Mouse (Mus musculus) liver, embryonic 12.5 days (tissue): ENCODE results near the gene Boc. TPM values are rescaled to one million over a fixed set of nuclear protein-coding genes. Genes with fewer than 3 reads are reported as not detected.

Experiments used
- ATAC-seq: fragments of 200-750 bp; cut with Nextera tagmentation; 2 replicates; pipeline ENCODE4 v1.8.0; 2017; ENCODE audit warnings: moderate number of reproducible peaks, mild to moderate bottlenecking, moderate library complexity
- H3K27ac ChIP-seq: fragments of 300-500 bp; sonication (generic); 2 replicates; pipeline ENCODE4 v1.5.1; 2016; ENCODE audit warnings: mild to moderate bottlenecking
- H3K27me3 ChIP-seq: fragments of 300-500 bp; sonication (generic); replicated peaks from 2 replicates; pipeline ENCODE4 v1.6.1; 2016; ENCODE audit warnings: mild to moderate bottlenecking, moderate library complexity
- H3K36me3 ChIP-seq: fragments of 300-500 bp; sonication (generic); 2 replicates; pipeline ENCODE4 v1.6.1; 2016; ENCODE audit warnings: mild to moderate bottlenecking, moderate library complexity
- H3K4me1 ChIP-seq: fragments of 300-500 bp; sonication (generic); 2 replicates; pipeline ENCODE4 v1.6.1; 2016
- H3K4me2 ChIP-seq: fragments of 300-500 bp; sonication (generic); 2 replicates; pipeline ENCODE4 v1.6.1; 2016; ENCODE audit warnings: mild to moderate bottlenecking, moderate library complexity
- H3K4me3 ChIP-seq: fragments of 300-500 bp; sonication (generic); 2 replicates; pipeline ENCODE4 v1.5.1; 2016; ENCODE audit warnings: mild to moderate bottlenecking, moderate library complexity
- H3K9ac ChIP-seq: fragments of 300-500 bp; sonication (generic); 2 replicates; pipeline ENCODE4 v1.6.1; 2016; ENCODE audit warnings: mild to moderate bottlenecking, moderate library complexity
- H3K9me3 ChIP-seq: fragments of 300-500 bp; sonication (generic); replicated peaks from 2 replicates; pipeline ENCODE4 v1.6.1; 2016; ENCODE audit warnings: mild to moderate bottlenecking, moderate library complexity
- WGBS: fragments of 180-500 bp; shearing (Covaris S2); methylation state at CpG from one replicate; pipeline ENCODE4 v1.1.7; 2016; ENCODE audit not compliant: insufficient replicate concordance; 5-methylcytosine and 5-hydroxymethylcytosine counted together
- polyA plus RNA-seq: library from polyadenylated mRNA; unstranded; fragments of >200 nt; fragmentation: Nextera tagmentation; extraction: Ambion mirVana; gene quantifications from 2 replicates; pipeline ENCODE4 v1.2.1, GENCODE M21; 2016

Gene Boc
- polyA plus RNA-seq, 1 experiment from 2014 or later = 1.1 TPM

GRCm38 (mm10) chr16:44551491-44551890, 7.2 kb downstream of the Boc start:
- 52% methylated on average over 5 of the region's 5 CpGs for WGBS
- H3K4me2 ChIP-seq = no peak overlapping the region

GRCm38 (mm10) chr16:44550843-44551242, 7.9 kb downstream of the Boc start:
- Histone ChIP-seq H3K27ac (no peak overlapping the region), H3K9me3 (no peaks in the 10 kb centered on the region), H3K4me2 (no peak overlapping the region), H3K4me3 (no peak overlapping the region), H3K9ac (no peak overlapping the region), H3K27me3 (peaks cover 4% of the 10 kb centered on the region), H3K36me3 (no peaks in the 10 kb centered on the region), H3K4me1 (no peaks in the 10 kb centered on the region)
- no peak for ATAC-seq
- WGBS = 18% methylated on average over 5 of the region's 5 CpGs

More at GRCm38 (mm10) chr16:44551491-44551890, 7.2 kb downstream of the Boc start:
- H3K27me3 ChIP-seq = peaks cover 10% of the 10 kb centered on the region
- no peaks in the 10 kb centered on the region for H3K9me3 ChIP-seq
- H3K27ac ChIP-seq = no peak overlapping the region
- no peaks in the 10 kb centered on the region for H3K36me3 ChIP-seq
- H3K4me3 ChIP-seq = no peak overlapping the region
- no peak overlapping the region for H3K9ac ChIP-seq
- no peaks in the 10 kb centered on the region for H3K4me1 ChIP-seq
- no peak for ATAC-seq

- 51% methylated on average over 7 of the region's 7 CpGs for WGBS
- no peaks in the 10 kb centered on the region for H3K36me3 ChIP-seq
- no peaks in the 10 kb centered on the region; the same call in 1 of the 2 replicates for H3K27me3 ChIP-seq
- no peak overlapping the region for H3K4me2 ChIP-seq
- H3K4me3 ChIP-seq = no peak overlapping the region
- no peak overlapping the region for H3K27ac ChIP-seq
- no peaks in the 10 kb centered on the region for H3K9me3 ChIP-seq
- no peaks in the 10 kb centered on the region for H3K4me1 ChIP-seq
- no peak overlapping the region for H3K9ac ChIP-seq
- ATAC-seq = no peak
These were observed 8.6 kb downstream of the Boc start for GRCm38 (mm10) chr16:44549867-44550679.

GRCm38 (mm10) chr16:44549381-44549780, 9.3 kb downstream of the Boc start:
- ATAC-seq = no peak
- no peaks in the 10 kb centered on the region for H3K36me3 ChIP-seq
- H3K4me2 ChIP-seq = no peak overlapping the region
- no peak overlapping the region for H3K27ac ChIP-seq
- 68% methylated on average over 6 of the region's 6 CpGs for WGBS
- H3K9ac ChIP-seq = no peak overlapping the region
- H3K4me1 ChIP-seq = no peaks in the 10 kb centered on the region
- H3K9me3 ChIP-seq = no peaks in the 10 kb centered on the region
- H3K27me3 ChIP-seq = no peaks in the 10 kb centered on the region; the same call in 1 of the 2 replicates
- no peak overlapping the region for H3K4me3 ChIP-seq

GRCm38 (mm10) chr16:44547976-44548375, 10.7 kb downstream of the Boc start:
- H3K9ac ChIP-seq = no peak overlapping the region
- ATAC-seq = no peak
- H3K27ac ChIP-seq = no peak overlapping the region
- H3K4me1 ChIP-seq = no peaks in the 10 kb centered on the region
- H3K4me3 ChIP-seq = no peak overlapping the region
- no peaks in the 10 kb centered on the region for H3K36me3 ChIP-seq
- 80% methylated on average over 1 of the region's 1 CpGs for WGBS
- H3K9me3 ChIP-seq = no peaks in the 10 kb centered on the region
- no peak overlapping the region for H3K4me2 ChIP-seq
- no peaks in the 10 kb centered on the region; the same call in 1 of the 2 replicates for H3K27me3 ChIP-seq

- no peak overlapping the region for H3K27ac ChIP-seq
- H3K9ac ChIP-seq = no peak overlapping the region
- no peak for ATAC-seq
- WGBS = 28% methylated on average over 8 of the region's 8 CpGs
- H3K27me3 ChIP-seq = no peaks in the 10 kb centered on the region
- H3K4me1 ChIP-seq = no peaks in the 10 kb centered on the region
- no peaks in the 10 kb centered on the region for H3K36me3 ChIP-seq
- H3K4me3 ChIP-seq = no peak overlapping the region
- no peak overlapping the region for H3K4me2 ChIP-seq
- H3K9me3 ChIP-seq = no peaks in the 10 kb centered on the region
These were observed 11.9 kb downstream of the Boc start for GRCm38 (mm10) chr16:44546831-44547230.

- H3K4me3 ChIP-seq = no peak overlapping the region
- ATAC-seq = no peak
- no peaks in the 10 kb centered on the region for H3K27me3 ChIP-seq
- no peaks in the 10 kb centered on the region for H3K9me3 ChIP-seq
- H3K4me1 ChIP-seq = no peaks in the 10 kb centered on the region
- no peak overlapping the region for H3K27ac ChIP-seq
- WGBS = 42% methylated on average over 2 of the region's 2 CpGs
- no peaks in the 10 kb centered on the region for H3K36me3 ChIP-seq
- H3K9ac ChIP-seq = no peak overlapping the region
- H3K4me2 ChIP-seq = no peak overlapping the region
These were observed 12.8 kb downstream of the Boc start for GRCm38 (mm10) chr16:44545939-44546338.

GRCm38 (mm10) chr16:44545153-44545552, 13.5 kb downstream of the Boc start:
- no peak overlapping the region for H3K9ac ChIP-seq
- ATAC-seq = no peak
- no peak overlapping the region for H3K27ac ChIP-seq
- H3K36me3 ChIP-seq = no peaks in the 10 kb centered on the region
- no peak overlapping the region for H3K4me3 ChIP-seq
- H3K4me2 ChIP-seq = no peak overlapping the region
- no peaks in the 10 kb centered on the region for H3K4me1 ChIP-seq
- 57% methylated on average over 7 of the region's 7 CpGs for WGBS
- H3K27me3 ChIP-seq = no peaks in the 10 kb centered on the region
- H3K9me3 ChIP-seq = no peaks in the 10 kb centered on the region

GRCm38 (mm10) chr16:44543098-44543497, 15.6 kb downstream of the Boc start:
- Histone ChIP-seq H3K4me2 (no peak overlapping the region), H3K27me3 (no peaks in the 10 kb centered on the region), H3K4me1 (no peaks in the 10 kb centered on the region), H3K27ac (no peak overlapping the region), H3K4me3 (no peak overlapping the region), H3K36me3 (no peaks in the 10 kb centered on the region), H3K9me3 (no peaks in the 10 kb centered on the region), H3K9ac (no peak overlapping the region)
- WGBS = 57% methylated on average over 3 of the region's 3 CpGs
- no peak for ATAC-seq

- no peak overlapping the region for H3K9ac ChIP-seq
- H3K27ac ChIP-seq = no peak overlapping the region
- no peaks in the 10 kb centered on the region for H3K36me3 ChIP-seq
- H3K27me3 ChIP-seq = no peaks in the 10 kb centered on the region
- no peak for ATAC-seq
- no peaks in the 10 kb centered on the region for H3K9me3 ChIP-seq
- H3K4me2 ChIP-seq = no peak overlapping the region
- H3K4me3 ChIP-seq = no peak overlapping the region
- no peaks in the 10 kb centered on the region for H3K4me1 ChIP-seq
- WGBS = 59% methylated on average over 3 of the region's 3 CpGs
These were observed 16.5 kb downstream of the Boc start for GRCm38 (mm10) chr16:44542029-44542690.

GRCm38 (mm10) chr16:44539611-44540010, 19.1 kb downstream of the Boc start:
- H3K9me3 ChIP-seq = no peaks in the 10 kb centered on the region
- no peaks in the 10 kb centered on the region for H3K4me1 ChIP-seq
- no peaks in the 10 kb centered on the region for H3K27me3 ChIP-seq
- no peak for ATAC-seq
- WGBS = 59% methylated on average over 8 of the region's 8 CpGs
- no peak overlapping the region for H3K27ac ChIP-seq
- no peak overlapping the region for H3K4me2 ChIP-seq
- H3K9ac ChIP-seq = no peak overlapping the region
- H3K36me3 ChIP-seq = no peaks in the 10 kb centered on the region
- H3K4me3 ChIP-seq = no peak overlapping the region
